Mouse (Mus musculus) limb, embryonic 15.5 days (tissue): ENCODE measurements around the gene Tcte1. TPM values are rescaled to one million over a fixed set of nuclear protein-coding genes. Genes with fewer than 3 reads are reported as not detected.

ENCODE experiments used
- ATAC-seq: fragments of 200-750 bp; cut with Nextera tagmentation; 2 replicates; pipeline ENCODE4 v1.8.0; 2017; ENCODE audit warnings: low read depth, moderate TSS enrichment; ENCODE audit not compliant: insufficient number of reproducible peaks, low FRiP score, low TSS enrichment
- H3K27ac ChIP-seq: fragments of 300-500 bp; sonication (generic); 2 replicates; pipeline ENCODE4 v1.5.1; 2015; ENCODE audit warnings: moderate library complexity, mild to moderate bottlenecking, inconsistent platforms
- H3K27me3 ChIP-seq: fragments of 300-500 bp; sonication (generic); 2 replicates; pipeline ENCODE4 v1.6.1; 2015; ENCODE audit warnings: inconsistent platforms
- H3K36me3 ChIP-seq: fragments of 300-500 bp; sonication (generic); 2 replicates; pipeline ENCODE4 v1.6.1; 2015; ENCODE audit warnings: inconsistent platforms
- H3K4me1 ChIP-seq: fragments of 300-500 bp; sonication (generic); 2 replicates; pipeline ENCODE4 v1.6.1; 2015; ENCODE audit warnings: inconsistent platforms
- H3K4me2 ChIP-seq: fragments of 300-500 bp; sonication (generic); 2 replicates; pipeline ENCODE4 v1.6.1; 2015; ENCODE audit warnings: mild to moderate bottlenecking, inconsistent platforms
- H3K4me3 ChIP-seq: fragments of 300-500 bp; sonication (generic); 2 replicates; pipeline ENCODE4 v1.5.1; 2015; ENCODE audit warnings: mild to moderate bottlenecking, inconsistent platforms
- H3K9ac ChIP-seq: fragments of 300-500 bp; sonication (generic); 2 replicates; pipeline ENCODE4 v1.6.1; 2015; ENCODE audit warnings: inconsistent platforms
- H3K9me3 ChIP-seq: fragments of 300-500 bp; sonication (generic); 2 replicates; pipeline ENCODE4 v1.6.1; 2016; ENCODE audit warnings: inconsistent platforms
- WGBS: fragments of 180-500 bp; shearing (Covaris S2); methylation state at CpG from one replicate; pipeline ENCODE4 v1.1.7; 2015; 5-methylcytosine and 5-hydroxymethylcytosine counted together
- polyA plus RNA-seq: library from polyadenylated mRNA; unstranded; fragments of >200 nt; fragmentation: Nextera tagmentation; extraction: Ambion mirVana; gene quantifications from 2 replicates; pipeline ENCODE4 v1.2.1, GENCODE M21; 2015

The Tcte1 gene
- polyA plus RNA-seq, 1 experiment from 2014 or later: 0.19 TPM

DNA sequence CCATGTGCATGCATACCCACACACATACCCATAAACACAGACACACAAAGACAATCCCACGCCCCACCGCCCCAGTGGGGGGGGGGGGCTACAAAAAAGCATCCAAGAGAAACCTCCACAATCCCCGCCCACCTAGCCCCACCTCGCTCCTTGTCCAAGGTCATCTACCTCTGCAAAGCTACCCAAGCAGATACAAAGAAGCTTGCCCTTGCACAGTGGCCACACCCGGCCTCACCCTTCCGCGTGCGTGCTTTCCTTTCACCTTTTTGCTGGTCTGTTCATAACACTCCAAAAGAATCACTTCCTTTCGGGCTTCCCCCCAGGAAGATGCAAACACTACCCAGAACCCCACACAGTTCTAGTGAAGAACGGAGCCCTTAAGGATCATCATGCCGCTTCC, 27.8 kb upstream of the Tcte1 start:
- Histone ChIP-seq H3K27me3 (0 out of 2 replicates have a peak, but pooled peaks cover 3% of the 10 kb centered on the region), H3K36me3 (no peaks in the 10 kb centered on the region), H3K4me3 (no peak overlapping the region), H3K4me2 (no peak overlapping the region), H3K9ac (no peak overlapping the region), H3K4me1 (no peaks in the 10 kb centered on the region), H3K27ac (no peak overlapping the region), H3K9me3 (no peaks in the 10 kb centered on the region)
- ATAC-seq: no peak
- WGBS: 80% methylated on average over 11 of the region's 11 CpGs

DNA sequence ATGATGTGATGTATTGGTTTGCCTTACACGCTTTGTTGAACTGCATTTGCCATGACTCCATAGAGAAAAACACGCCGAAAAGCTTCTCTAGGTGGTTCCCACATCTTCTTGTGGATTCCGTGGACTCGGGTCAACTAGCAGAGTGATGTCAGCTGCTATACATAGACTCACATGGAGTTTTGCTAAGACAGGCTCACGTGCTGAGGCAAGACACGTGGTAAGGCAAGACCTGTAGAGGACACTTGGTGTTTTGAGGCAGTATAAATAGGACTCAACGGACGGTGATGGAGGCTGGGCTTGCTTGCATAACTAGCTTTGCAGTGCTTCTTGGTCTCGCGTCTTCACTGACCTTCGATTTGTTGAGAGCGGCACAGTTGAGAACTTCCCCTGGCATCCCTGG, 24.8 kb upstream of the Tcte1 start:
- Histone ChIP-seq H3K4me2 (no peak overlapping the region), H3K27ac (no peak overlapping the region), H3K9ac (no peak overlapping the region), H3K27me3 (no peaks in the 10 kb centered on the region), H3K4me3 (no peak overlapping the region), H3K4me1 (no peaks in the 10 kb centered on the region), H3K9me3 (no peaks in the 10 kb centered on the region), H3K36me3 (no peaks in the 10 kb centered on the region)
- 83% methylated on average over 13 of the region's 13 CpGs for WGBS
- ATAC-seq: no peak

DNA sequence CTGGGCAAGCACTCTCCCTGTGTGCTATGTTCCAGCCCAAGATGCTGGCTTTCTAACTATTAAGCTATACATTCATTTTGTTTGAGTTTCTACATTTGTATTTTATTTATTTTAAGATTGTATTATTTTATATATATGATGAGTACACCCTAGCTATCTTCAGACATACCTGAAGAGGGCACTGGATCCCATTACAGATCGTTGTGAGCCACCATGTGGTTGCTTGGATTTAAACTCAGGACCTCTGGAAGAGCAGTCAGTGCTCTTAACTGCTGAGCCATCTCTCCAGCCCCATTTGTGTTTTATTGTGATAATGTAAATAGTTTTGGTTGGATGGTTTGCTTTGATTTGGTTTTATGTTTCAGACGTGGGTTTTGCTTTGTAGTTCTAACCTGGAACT, 23.7 kb upstream of the Tcte1 start:
- 30% methylated on average over 2 of the region's 2 CpGs for WGBS
- no peaks in the 10 kb centered on the region for H3K27me3 ChIP-seq
- no peaks in the 10 kb centered on the region for H3K9me3 ChIP-seq
- H3K27ac ChIP-seq: no peak overlapping the region
- H3K36me3 ChIP-seq: no peaks in the 10 kb centered on the region
- no peak overlapping the region for H3K4me2 ChIP-seq
- no peak overlapping the region for H3K4me3 ChIP-seq
- no peak for ATAC-seq
- H3K9ac ChIP-seq: no peak overlapping the region
- no peaks in the 10 kb centered on the region for H3K4me1 ChIP-seq

DNA sequence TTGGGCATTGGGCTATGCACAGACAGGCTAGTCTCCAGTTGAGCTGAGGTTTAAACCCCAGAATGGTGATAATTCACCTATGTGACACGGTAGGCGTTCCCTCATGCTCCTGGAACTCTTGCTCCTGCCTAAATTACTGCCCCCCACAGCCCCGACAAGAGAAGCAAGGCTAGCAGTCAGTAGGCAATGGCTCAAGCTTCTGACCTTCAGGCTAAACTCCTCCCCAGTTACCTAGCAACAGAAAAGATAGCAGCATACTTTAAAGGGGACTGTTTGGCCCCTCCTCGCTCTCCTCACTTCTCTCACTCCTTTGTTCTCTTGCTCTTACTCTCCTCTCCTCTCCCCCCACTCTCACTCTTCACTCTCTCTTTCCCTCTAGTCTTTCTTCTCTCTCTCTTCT, 22.3 kb upstream of the Tcte1 start:
- H3K4me3 ChIP-seq: no peak overlapping the region
- no peaks in the 10 kb centered on the region for H3K36me3 ChIP-seq
- H3K9me3 ChIP-seq: no peaks in the 10 kb centered on the region
- ATAC-seq: no peak
- H3K27me3 ChIP-seq: no peaks in the 10 kb centered on the region
- 33% methylated on average over 4 of the region's 4 CpGs for WGBS
- no peak overlapping the region for H3K4me2 ChIP-seq
- H3K9ac ChIP-seq: no peak overlapping the region
- 0 out of 2 replicates have a peak, but pooled peaks cover under 1% of the 10 kb centered on the region for H3K4me1 ChIP-seq
- H3K27ac ChIP-seq: no peak overlapping the region

DNA sequence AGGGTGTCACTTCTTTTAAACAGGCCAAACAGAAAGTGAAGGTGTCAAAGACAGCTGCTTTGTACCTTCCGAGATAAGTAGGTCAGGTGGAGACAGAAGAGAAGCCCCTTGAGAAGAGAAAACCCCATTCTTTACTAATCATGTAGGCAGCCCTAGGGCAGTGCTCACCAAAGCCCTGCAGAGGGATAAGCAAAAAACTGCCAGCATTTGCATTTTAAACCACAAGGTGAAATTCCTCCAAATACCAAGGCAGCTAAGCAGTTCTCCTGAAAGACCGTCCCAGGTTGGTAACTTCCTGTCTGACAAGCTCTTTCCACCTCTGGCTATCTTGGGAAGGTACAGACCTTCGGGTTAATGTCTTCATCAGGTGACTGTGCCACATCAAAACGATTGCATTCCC, 20.9 kb upstream of the Tcte1 start:
- Histone ChIP-seq H3K36me3 (no peaks in the 10 kb centered on the region), H3K27me3 (no peaks in the 10 kb centered on the region), H3K4me2 (no peak overlapping the region), H3K9ac (no peak overlapping the region), H3K9me3 (no peaks in the 10 kb centered on the region), H3K27ac (no peak overlapping the region), H3K4me3 (no peak overlapping the region), H3K4me1 (peaks cover 10% of the 10 kb centered on the region)
- ATAC-seq: no peak
- WGBS: 52% methylated on average over 4 of the region's 4 CpGs

DNA sequence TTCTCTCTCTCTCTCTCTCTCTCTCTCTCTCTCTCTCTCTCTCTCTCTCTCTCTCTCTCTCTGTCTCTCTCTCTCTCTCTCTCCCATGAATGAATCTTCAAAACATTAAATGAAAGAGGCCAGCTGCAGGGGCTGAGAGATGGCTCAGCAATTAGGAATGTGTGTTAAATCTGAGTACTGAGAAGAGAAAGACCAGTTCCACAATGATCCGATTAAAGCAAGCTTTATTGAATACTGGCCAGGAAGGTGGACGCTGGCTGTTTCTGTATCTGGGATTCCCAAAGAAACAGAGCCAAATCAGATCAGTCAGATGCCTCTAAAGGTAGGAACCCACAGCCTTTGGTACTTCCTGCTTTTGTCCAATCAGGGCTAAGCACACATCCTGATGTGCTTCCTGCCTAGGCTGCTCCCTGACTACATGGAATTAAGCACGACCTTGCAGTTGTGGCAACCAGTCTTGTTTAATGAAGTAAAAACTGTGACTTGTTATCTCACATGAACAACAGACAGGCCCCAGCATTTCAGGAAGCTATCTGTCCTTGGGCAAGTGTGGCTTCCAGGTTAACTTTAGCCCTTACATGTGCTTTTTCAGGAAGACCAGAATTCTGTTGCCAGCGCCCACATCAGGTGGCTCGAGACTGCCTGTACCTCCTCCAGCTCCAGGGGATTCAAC, 19.8 kb upstream of the Tcte1 start:
- H3K27me3 ChIP-seq: no peaks in the 10 kb centered on the region
- H3K27ac ChIP-seq: no peak overlapping the region
- H3K4me1 ChIP-seq: peaks cover 12% of the 10 kb centered on the region
- no peak overlapping the region for H3K4me3 ChIP-seq
- no peaks in the 10 kb centered on the region for H3K9me3 ChIP-seq
- peaks cover 5% of the 10 kb centered on the region; the same call in 1 of the 2 replicates for H3K36me3 ChIP-seq
- H3K9ac ChIP-seq: no peak overlapping the region
- no peak overlapping the region for H3K4me2 ChIP-seq
- WGBS: 54% methylated on average over 5 of the region's 5 CpGs
- ATAC-seq: no peak

DNA sequence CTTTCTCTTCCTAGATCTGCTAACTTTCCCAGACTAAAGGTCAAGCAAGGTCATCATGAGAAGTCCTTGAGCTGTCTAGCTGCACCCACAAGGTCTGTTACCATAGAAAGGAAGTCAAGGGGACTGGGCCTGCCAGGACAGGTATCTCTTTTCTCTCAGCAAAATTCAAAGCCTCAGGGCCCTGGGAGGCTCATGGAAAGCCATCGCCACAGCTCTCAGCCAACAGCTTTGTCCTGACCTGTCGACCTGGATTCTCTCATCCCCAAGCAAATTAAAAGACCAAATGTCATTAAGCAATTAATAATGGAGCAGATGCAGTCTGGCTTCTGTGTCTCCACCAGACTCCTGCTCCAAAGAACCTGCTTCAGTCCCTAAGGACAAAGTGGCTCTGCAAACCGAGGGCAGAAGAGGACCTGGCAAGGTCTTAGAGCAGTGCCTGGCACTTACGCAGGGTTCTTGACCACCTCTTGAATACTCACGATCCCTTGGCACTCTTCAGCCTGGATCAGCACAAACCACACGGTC, 17.2 kb upstream of the Tcte1 start:
- Histone ChIP-seq H3K9me3 (no peaks in the 10 kb centered on the region), H3K27me3 (no peaks in the 10 kb centered on the region), H3K4me2 (no peak overlapping the region), H3K4me3 (no peak overlapping the region), H3K9ac (no peak overlapping the region), H3K36me3 (peaks cover 27% of the 10 kb centered on the region), H3K4me1 (peaks cover 12% of the 10 kb centered on the region), H3K27ac (no peak overlapping the region)
- ATAC-seq: no peak
- 67% methylated on average over 6 of the region's 6 CpGs for WGBS

DNA sequence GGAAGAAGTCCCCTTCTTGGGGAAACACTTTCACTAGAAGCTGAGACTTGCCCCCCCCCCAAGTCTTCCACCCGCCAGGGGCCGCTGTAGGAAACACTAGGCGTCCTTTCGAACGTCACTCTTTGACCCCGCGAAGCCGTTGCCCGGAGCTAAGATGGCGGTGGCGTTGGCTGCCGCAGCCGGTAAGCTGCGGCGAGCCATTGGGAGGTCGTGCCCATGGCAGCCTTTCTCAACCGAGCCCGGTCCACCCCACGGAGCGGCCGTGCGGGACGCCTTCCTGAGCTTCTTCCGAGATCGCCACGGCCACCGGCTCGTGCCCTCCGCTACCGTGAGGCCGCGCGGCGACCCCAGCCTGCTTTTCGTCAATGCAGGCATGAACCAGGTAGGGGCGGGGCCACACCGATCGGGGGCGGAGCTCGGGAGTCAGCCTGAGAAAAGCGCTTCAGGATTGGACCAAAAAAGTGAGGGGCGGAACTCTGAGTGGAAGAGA, 16.5 kb upstream of the Tcte1 start, which contains the start of gene Aars2:
TSS of gene Aars2 (plus strand) at position 142 of the 490 bp plus-strand sequence.
- H3K27ac ChIP-seq: peak within 1 kb of the TSS; percentile 88

DNA sequence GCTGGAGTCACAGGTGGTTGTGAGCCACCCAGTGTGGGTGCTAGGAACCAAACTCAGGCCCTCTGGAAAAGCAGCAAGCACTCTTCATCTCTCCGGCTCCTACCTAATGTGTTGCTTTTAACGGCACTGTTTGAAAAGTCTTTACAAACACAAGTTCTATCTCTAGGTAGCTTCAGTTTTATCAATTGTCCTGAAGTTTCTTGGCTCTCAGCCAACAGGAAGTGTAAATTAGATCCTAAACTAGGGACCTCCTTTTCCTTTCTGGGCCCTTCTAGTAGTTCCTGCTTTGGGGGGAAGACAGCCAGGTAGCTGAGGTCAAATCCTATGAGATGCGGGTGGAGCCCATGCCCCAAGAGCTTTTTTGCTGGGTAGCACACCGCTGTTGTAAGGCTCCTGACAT, 12.4 kb upstream of the Tcte1 start:
- H3K4me1 ChIP-seq: peaks cover 12% of the 10 kb centered on the region
- WGBS: 94% methylated on average over 4 of the region's 4 CpGs
- no peak overlapping the region for H3K9ac ChIP-seq
- no peaks in the 10 kb centered on the region for H3K27me3 ChIP-seq
- H3K4me2 ChIP-seq: no peak overlapping the region
- H3K4me3 ChIP-seq: no peak overlapping the region
- H3K9me3 ChIP-seq: no peaks in the 10 kb centered on the region
- no peak overlapping the region for H3K27ac ChIP-seq
- peaks cover 36% of the 10 kb centered on the region for H3K36me3 ChIP-seq
- ATAC-seq: no peak

More for the DNA sequence above, 16.5 kb upstream of the Tcte1 start, which contains the start of gene Aars2:
- WGBS: under 1% methylated on average over 41 of the region's 42 CpGs
- H3K9me3 ChIP-seq: no peaks in the 10 kb centered on the region
- peaks cover 30% of the 10 kb centered on the region for H3K36me3 ChIP-seq
- peaks cover 12% of the 10 kb centered on the region for H3K4me1 ChIP-seq
- peak within 1 kb of the TSS; percentile 93 for H3K4me3 ChIP-seq
- H3K27me3 ChIP-seq: no peaks in the 10 kb centered on the region
- ATAC-seq: peak; percentile 92
- H3K4me2 ChIP-seq: peak within 1 kb of the TSS; percentile 48
- H3K9ac ChIP-seq: peak within 1 kb of the TSS; percentile 89

DNA sequence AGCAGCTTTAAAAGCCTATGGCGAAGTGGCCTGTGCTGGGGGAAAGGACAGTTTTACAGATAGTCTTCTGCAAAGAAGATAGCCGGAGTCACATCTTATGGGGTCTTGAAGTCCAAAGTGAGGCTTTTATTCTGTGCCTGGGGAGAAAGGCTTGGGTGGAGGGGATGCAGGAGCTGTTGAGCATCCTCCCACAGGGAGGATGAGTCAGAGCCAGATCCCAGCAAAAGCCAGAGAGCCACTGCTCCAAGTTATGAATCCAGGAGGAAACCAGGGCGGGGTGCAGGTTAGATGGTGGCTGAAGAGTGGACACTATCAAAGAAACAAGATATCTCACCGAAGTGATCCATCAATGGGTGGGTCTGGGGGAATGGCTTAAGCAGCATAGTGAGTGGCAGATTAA, 11.5 kb upstream of the Tcte1 start:
- Histone ChIP-seq H3K27ac (no peak overlapping the region), H3K4me3 (no peak overlapping the region), H3K4me2 (no peak overlapping the region), H3K9ac (no peak overlapping the region), H3K9me3 (no peaks in the 10 kb centered on the region), H3K27me3 (no peaks in the 10 kb centered on the region), H3K36me3 (peaks cover 36% of the 10 kb centered on the region), H3K4me1 (peaks cover 6% of the 10 kb centered on the region)
- 86% methylated on average over 4 of the region's 4 CpGs for WGBS
- ATAC-seq: no peak

DNA sequence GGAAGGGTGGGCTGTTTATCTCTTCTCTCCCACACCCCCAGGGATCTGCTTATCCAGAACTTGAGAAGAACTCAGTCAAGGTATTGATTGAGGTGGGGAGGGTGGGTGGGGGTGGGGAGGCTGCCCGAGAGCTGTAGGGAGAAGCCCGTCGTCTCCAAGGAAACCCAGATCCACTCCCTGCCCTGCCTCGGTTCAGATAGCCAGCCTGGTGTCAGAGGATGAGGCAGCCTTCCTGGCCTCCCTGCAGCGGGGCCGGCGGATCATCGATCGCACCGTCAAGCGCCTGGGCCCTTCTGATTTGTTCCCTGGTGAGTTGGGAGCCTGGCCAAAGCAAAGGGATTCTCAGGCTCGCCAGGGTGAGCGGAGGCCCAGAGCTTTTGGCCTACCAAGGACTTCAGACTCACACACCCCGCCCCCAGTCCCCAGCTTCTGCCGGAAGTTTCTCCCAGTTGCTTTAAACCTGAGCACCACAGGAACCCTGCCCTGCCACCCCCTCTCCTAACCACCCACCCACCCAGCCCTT, 8.0 kb upstream of the Tcte1 start:
- WGBS: 61% methylated on average over 15 of the region's 15 CpGs
- peaks cover 37% of the 10 kb centered on the region for H3K36me3 ChIP-seq
- no peak overlapping the region for H3K27ac ChIP-seq
- no peak overlapping the region for H3K4me2 ChIP-seq
- no peaks in the 10 kb centered on the region for H3K4me1 ChIP-seq
- ATAC-seq: no peak
- no peak overlapping the region for H3K9ac ChIP-seq
- H3K9me3 ChIP-seq: no peaks in the 10 kb centered on the region
- no peak overlapping the region for H3K4me3 ChIP-seq
- H3K27me3 ChIP-seq: no peaks in the 10 kb centered on the region

DNA sequence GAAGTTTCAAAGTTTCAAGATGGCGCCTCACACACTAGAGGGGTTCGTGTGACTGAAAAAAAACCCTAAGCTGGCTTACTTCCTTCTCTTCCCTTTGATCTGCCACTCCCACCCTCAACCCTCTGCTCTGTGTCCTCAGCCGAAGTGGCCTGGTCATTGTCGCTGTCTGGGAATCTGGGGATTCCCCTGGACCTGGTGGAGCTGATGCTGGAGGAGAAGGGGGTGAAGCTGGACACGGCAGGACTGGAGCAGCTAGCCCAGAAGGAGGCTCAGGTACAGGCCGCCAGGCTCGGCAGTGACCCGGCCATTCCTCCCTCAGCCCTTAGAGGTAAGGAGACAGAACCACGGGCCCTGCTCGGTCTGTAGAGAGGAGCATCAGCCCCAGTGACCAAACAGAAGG, 7.4 kb upstream of the Tcte1 start:
- WGBS: 78% methylated on average over 10 of the region's 10 CpGs
- Histone ChIP-seq H3K4me1 (no peaks in the 10 kb centered on the region; the same call in 1 of the 2 replicates), H3K36me3 (peaks cover 36% of the 10 kb centered on the region), H3K9me3 (no peaks in the 10 kb centered on the region), H3K4me3 (no peak overlapping the region), H3K4me2 (no peak overlapping the region), H3K27ac (no peak overlapping the region), H3K27me3 (no peaks in the 10 kb centered on the region), H3K9ac (no peak overlapping the region)
- ATAC-seq: no peak
